Mouse (Mus musculus) left cerebral cortex, postnatal 14 days (tissue): ENCODE data around the gene Klk10. TPM values are rescaled to one million over a fixed set of nuclear protein-coding genes. Genes with fewer than 3 reads are reported as not detected.

Experiments used
- DNase-seq, 2 experiments: peaks; one replicate each; pipeline ENCODE4 v3.0.0; 2021 to 2022; ENCODE audit warnings: low spot score in 2 of 2, mixed read lengths in 1 of 2
- intact Hi-C: fragments of 180-260 bp; cut with DNase I; formaldehyde crosslinking; loops from one replicate; pipeline ENCODE4 v1.15.1; 2025
- long read RNA-seq, 2 experiments: library from polyadenylated mRNA; stranded (forward); transcript quantifications; one replicate each; pipeline ENCODE4 v2.0.0; 2021
- total RNA-seq, 2 experiments: library from RNA; stranded (reverse); gene quantifications; 2 replicates each; pipeline ENCODE4 v1.2.3; 2021

Gene Klk10
- total RNA-seq, result under 1 TPM in 1 of 2 experiments, not detected in 1; 0.40 TPM
- long read RNA-seq, experiment 1, result 0 reads
- long read RNA-seq, experiment 2, result 0 reads

- DNase-seq, result no peak
- intact Hi-C loops, result loop anchor here (5.0 kb wide), 1 partner anchor 98 kb away; no protein-coding TSS in a partner anchor
Observed at GRCm38 (mm10) chr7:43780746-43781145, at the start of gene Klk10. Gene Klk10 (plus strand): TSS chr7:43781035.

DNA sequence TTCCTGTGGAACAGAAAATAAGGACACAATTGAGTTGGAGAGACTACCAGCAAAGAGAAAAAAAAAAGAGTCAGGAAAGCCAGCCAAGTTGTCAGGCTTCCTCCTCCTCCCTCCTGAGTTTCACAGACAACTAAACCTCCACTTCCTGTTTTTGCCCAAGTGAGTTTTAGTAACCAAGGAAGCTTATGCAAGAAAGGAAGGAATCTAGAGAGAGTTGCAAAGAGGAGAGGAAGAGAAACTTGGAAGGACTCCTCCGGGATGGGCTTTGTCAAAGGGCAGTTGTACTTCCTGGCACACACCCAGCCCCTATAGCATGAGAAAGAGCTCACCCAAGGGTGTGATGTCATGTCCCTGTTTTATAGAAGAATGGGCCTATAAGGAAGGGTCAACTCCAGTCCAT, 33.0 kb upstream of the Klk10 start:
- intact Hi-C loops, result no loop called here
- no peak for DNase-seq

DNA sequence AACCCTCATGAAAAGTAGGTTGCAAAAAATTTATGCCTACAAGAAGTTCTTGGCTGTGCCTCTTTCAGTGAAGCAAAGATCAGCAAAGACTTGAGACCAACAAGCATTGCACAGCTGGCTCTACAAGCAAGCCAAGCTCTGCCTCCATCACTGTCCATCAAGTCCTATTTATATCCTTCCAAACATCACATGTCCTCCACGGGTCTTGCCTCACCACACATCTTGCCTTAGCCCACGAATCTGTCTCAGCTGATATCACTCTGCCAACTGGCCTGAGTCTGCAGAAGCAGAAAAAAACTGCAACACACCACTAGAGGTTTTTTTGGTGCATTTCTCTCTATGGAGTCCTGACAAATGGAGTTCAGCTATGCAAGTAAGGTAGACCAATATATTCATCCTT, 28.0 kb upstream of the Klk10 start:
- DNase-seq, result no peak
- intact Hi-C loops, result no loop called here

GRCm38 (mm10) chr7:43766484-43766883, 14.4 kb upstream of the Klk10 start:
- DNase-seq, result no peak
- intact Hi-C loops, result no loop called here

DNA sequence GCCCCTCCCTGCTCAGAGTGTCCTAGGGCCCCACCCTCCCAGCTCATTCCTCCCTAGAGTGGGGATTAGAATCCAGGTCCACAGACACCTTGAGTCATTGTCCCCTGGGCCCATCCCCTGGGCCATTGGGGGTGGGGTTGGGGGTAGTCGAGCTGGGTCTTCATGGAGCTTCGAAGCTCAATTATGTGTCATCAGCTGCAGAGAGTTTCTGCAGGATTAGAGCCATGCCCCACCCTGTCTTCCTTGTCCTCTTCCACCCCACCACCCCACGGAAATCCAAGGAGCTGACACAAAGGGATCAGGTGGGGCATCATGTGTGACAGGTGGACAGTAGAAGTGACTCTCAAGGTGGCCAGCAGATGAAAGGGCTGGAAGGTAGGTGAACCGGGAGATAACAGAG, 12.2 kb upstream of the Klk10 start, which contains the start of gene Klk12:
Gene Klk12 (plus strand): TSS at position 301 of the 400 bp plus-strand sequence.
- intact Hi-C loops, result no loop called here
- DNase-seq, result no peak

- intact Hi-C loops, result no loop called here
- DNase-seq, result no peak
Observed at GRCm38 (mm10) chr7:43769636-43770035, 11.2 kb upstream of the Klk10 start.

- no peak for DNase-seq
- intact Hi-C loops, result no loop called here
Observed at GRCm38 (mm10) chr7:43770701-43771100, 10.1 kb upstream of the Klk10 start.

DNA sequence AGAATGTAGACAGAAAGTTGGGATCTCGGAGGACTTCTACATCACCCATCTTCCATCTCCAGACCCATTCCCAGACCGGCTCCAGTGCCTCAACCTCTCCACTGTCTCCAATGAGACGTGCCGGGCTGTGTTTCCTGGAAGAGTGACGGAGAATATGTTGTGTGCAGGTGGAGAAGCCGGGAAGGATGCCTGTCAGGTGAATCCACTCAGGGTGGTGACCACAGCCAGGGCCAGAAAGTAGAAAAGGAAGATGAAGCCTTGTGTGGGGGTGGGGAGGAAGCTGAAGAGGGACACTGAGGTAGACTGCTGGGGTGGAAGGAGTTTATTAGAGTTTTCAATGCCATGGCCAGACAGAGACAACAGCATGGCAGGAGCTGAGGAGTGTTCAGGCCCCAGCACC, 8.9 kb upstream of the Klk10 start:
- no peak for DNase-seq
- intact Hi-C loops, result no loop called here

DNA sequence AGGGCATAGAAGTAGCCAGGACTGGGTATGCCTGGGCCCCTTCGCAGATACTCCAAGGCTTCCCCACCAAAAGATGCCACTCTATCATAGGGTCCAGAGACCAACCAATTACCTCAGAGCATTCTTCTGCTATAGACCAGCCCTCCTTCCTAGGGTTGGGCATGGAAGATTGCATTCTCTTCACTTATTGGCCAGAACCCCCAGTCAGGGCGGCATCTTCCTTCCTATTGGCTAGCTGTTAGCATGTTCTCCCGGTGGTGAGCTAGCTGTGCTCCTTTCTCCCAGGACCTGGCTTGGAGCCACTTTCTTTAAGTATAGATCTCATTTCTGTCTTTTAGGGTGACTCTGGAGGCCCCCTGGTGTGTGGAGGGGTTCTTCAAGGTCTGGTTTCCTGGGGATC, 7.9 kb upstream of the Klk10 start:
- DNase-seq, result no peak
- intact Hi-C loops, result no loop called here

- no peak for DNase-seq
- intact Hi-C loops, result no loop called here
Observed at GRCm38 (mm10) chr7:43774364-43774763, 6.5 kb upstream of the Klk10 start, which contains the start of gene Klk11. Gene Klk11 (plus strand): TSS chr7:43774604.

DNA sequence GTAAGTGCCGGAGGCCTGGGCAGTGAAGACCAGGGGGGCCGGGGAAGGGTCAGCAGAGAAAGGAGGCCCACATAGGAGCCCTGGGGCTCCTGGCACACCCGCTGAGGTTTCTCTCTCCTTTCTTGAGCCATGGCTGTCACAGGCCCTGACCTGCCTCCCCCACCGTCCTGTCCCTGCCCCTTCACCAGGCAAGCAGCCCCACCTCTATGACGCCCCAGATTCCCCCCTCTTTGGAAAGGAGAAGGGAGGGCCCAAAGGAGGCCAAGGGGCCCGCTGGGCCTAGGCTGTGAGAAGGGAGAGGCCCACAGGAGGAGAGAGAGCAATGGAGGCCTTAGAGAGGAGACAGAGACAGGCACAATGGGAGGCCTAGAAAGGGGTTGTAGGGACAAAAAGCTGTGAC, 6.0 kb upstream of the Klk10 start:
- intact Hi-C loops, result no loop called here
- no peak for DNase-seq

- DNase-seq, result no peak
- intact Hi-C loops, result no loop called here
Observed at GRCm38 (mm10) chr7:43775311-43776057, 5.4 kb upstream of the Klk10 start.

DNA sequence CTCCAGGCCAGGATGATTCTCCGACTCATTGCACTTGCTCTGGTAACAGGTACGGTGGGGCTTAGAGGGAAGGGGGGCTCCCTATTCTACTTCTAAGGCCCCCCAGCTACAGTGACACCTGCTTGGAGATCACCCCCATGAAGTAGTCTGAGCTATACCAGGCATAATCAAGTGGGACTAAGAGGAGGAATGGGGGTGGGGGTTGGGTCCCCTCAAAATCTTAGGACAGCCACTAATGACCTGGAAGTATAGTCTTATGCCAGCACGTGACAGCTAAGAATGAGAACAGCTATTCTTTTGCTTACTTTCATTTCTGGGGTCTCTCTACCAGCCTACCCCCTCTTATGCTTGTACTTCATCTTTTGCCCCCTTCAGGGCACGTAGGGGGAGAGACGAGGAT, 4.3 kb upstream of the Klk10 start:
- DNase-seq, result no peak
- intact Hi-C loops, result no loop called here

- no peak for DNase-seq
- intact Hi-C loops, result no loop called here
Observed at GRCm38 (mm10) chr7:43777423-43777822, 3.4 kb upstream of the Klk10 start.

GRCm38 (mm10) chr7:43778176-43778970, 2.5 kb upstream of the Klk10 start:
- DNase-seq, result no peak
- intact Hi-C loops, result no loop called here

DNA sequence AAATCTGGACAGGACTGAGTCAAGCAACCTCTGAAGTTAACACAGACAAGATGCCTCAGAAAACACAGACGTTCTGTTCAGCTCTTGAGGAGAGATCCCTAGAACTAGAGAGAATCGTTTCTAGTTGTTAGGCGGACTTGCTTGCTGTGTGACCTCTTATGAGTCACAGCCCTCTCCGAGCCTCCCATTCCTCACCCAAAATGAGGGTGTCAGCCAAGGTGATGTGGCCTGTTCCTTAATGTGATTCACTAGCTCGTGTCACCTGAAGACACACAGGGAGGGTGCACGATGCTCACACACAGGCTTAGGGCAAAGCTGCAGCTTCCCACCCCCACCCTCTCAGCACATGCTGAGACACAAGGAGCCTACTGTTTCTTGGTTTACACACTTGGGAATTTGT, 594 bp upstream of the Klk10 start:
- intact Hi-C loops, result loop anchor here (5.0 kb wide), 1 partner anchor 98 kb away; no protein-coding TSS in a partner anchor
- no peak for DNase-seq

DNA sequence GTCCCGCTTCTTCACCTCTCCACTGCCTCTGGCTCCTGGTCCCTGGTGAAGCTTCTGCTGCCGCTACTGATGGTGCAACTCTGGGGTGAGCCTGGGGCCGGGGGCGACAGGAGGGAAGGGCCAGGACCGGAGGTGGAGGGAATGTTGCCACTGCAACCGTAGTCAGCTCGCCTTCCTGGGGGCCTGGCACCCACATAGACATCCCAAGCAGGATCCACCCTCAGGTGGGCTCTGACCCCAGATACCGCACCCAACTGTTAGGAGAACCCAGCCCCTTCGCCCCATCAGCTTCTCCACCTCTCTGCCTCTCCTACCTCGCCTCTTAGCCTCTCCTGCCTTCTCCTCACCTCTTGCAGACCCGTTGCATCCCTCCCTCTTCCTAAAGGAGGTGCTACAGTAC, 706 bp downstream of the Klk10 start:
- no peak for DNase-seq
- intact Hi-C loops, result loop anchor here (5.0 kb wide), 1 partner anchor 99 kb away; no protein-coding TSS in a partner anchor

DNA sequence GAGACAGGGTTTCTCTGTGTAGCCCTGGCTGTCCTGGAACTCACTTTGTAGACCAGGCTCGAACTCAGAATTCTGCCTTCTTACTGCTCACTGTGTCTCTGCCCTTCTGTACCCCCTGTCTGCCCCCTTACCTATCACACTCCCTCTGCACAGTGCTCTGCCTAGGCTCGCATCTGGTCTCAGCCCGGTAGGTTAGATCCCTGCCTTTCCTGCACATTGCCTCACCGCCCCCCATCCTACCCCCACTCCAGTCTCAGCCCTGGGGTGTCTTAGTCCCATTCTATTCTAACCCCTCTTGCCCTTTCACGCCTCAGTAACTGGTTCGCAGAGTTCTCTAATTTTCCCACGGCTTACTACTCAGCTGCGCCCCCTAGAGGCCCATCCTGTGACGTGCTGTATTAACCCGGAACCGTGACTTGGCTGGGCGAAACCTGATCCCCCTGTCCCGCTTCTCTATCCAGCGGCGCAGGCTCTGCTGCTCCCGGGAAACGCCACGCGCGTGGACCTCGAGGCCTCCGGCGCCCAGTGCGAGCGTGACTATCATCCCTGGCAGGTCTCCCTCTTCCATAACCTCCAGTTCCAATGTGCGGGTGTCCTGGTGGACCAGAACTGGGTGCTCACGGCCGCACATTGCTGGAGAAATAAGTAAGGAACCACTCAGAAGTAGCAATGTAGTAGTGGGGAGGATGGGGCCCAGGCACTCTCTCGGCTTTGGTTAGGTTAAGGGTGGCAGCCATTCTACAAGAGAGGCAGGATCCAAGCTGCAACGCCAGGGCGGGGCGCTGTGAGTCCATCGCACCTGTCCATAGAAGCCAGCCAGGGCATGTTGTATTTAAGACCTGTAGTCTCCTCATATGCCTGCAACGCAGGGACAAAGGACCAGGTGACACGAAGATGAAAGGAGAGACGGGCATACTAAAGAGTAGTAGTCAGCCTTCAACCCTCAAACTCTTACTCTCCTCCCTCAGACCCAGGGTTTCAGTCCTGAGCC, 1.7 kb downstream of the Klk10 start:
- intact Hi-C loops, result loop anchor here (5.0 kb wide), 1 partner anchor 100 kb away; no protein-coding TSS in a partner anchor
- peak; percentile 39 to 78 for DNase-seq

DNA sequence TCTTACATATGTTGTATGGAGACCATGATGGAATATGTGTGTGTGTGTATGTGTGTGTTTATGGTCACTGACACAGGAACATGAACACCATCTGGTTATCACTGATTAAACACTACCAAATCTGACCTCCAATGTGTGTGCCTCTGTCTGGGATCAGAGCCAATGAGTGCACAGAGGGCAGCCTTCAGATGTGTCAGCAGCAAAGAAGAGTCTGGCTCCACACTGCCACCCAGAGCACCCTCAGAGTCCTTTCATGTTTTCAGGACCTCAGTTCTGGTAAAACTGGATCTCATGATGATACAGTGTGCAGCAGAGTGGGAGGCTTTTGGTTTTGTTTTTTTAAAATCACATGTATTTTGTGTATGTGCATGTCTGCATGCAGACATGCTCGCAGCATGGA, 4.5 kb downstream of the Klk10 start:
- intact Hi-C loops, result no loop called here
- DNase-seq, result peak in 1 of 2 experiments; percentile 24
